Mouse (Mus musculus): Measurements from ENCODE around the gene Xlr5a.
"Not testable (repeated sequence)": the region's sequence is repeated elsewhere in the genome, so short reads cannot be mapped to it uniquely, and the experiment has no call there.

GRCm38 (mm10) chrX:73116747-73117146, 176.0 kb downstream of the Xlr5a start, which contains the start of gene Gm14685:
- not testable (repeated sequence) for TF ChIP-seq CHD2 (IDR thresholded peaks at IDR 0.05; ENCODE audit: low read depth, low read length); MAFK (IDR thresholded peaks at IDR 0.05; ENCODE audit: insufficient read depth, low read depth, low read length); ZNF384 (IDR thresholded peaks at IDR 0.05; ENCODE audit: low read depth, low read length)

Measured in ES-E14 (cell line).